Mouse (Mus musculus) midbrain, embryonic 10.5 days (tissue): ENCODE data around the gene Ssmem1. TPM values are rescaled to one million over a fixed set of nuclear protein-coding genes. Genes with fewer than 3 reads are reported as not detected.

Experiments used
- DNase-seq: peaks from one replicate; pipeline ENCODE4 v3.0.0-alpha.2; 2017; ENCODE audit warnings: low spot score
- H3K27ac ChIP-seq: fragments of 300-500 bp; sonication (generic); replicated peaks from 2 replicates; pipeline ENCODE4 v1.5.1; 2016; ENCODE audit warnings: mild to moderate bottlenecking
- H3K27me3 ChIP-seq: fragments of 300-500 bp; sonication (generic); 2 replicates; pipeline ENCODE4 v1.6.1; 2016; ENCODE audit warnings: low read depth, mild to moderate bottlenecking; ENCODE audit not compliant: poor library complexity, severe bottlenecking
- H3K36me3 ChIP-seq: fragments of 300-500 bp; sonication (generic); 2 replicates; pipeline ENCODE4 v1.6.1; 2016; ENCODE audit warnings: mild to moderate bottlenecking, moderate library complexity
- H3K4me1 ChIP-seq: fragments of 300-500 bp; sonication (generic); 2 replicates; pipeline ENCODE4 v1.6.1; 2016
- H3K4me3 ChIP-seq: fragments of 300-500 bp; sonication (generic); 2 replicates; pipeline ENCODE4 v1.5.1; 2016; ENCODE audit warnings: mild to moderate bottlenecking, moderate library complexity
- H3K9me3 ChIP-seq: fragments of 300-500 bp; sonication (generic); replicated peaks from 2 replicates; pipeline ENCODE4 v1.6.1; 2016; ENCODE audit warnings: mild to moderate bottlenecking
- WGBS: fragments of 180-500 bp; shearing (Covaris S2); methylation state at CpG from one replicate; pipeline ENCODE4 v1.1.7; 2016; 5-methylcytosine and 5-hydroxymethylcytosine counted together
- polyA plus RNA-seq: library from polyadenylated mRNA; unstranded; fragments of >200 nt; fragmentation: Nextera tagmentation; extraction: Ambion mirVana; gene quantifications from 2 replicates; pipeline ENCODE4 v1.2.1, GENCODE M21; 2016

Gene Ssmem1
- polyA plus RNA-seq: 0.22 and 0.36 TPM in 2 replicates

DNA sequence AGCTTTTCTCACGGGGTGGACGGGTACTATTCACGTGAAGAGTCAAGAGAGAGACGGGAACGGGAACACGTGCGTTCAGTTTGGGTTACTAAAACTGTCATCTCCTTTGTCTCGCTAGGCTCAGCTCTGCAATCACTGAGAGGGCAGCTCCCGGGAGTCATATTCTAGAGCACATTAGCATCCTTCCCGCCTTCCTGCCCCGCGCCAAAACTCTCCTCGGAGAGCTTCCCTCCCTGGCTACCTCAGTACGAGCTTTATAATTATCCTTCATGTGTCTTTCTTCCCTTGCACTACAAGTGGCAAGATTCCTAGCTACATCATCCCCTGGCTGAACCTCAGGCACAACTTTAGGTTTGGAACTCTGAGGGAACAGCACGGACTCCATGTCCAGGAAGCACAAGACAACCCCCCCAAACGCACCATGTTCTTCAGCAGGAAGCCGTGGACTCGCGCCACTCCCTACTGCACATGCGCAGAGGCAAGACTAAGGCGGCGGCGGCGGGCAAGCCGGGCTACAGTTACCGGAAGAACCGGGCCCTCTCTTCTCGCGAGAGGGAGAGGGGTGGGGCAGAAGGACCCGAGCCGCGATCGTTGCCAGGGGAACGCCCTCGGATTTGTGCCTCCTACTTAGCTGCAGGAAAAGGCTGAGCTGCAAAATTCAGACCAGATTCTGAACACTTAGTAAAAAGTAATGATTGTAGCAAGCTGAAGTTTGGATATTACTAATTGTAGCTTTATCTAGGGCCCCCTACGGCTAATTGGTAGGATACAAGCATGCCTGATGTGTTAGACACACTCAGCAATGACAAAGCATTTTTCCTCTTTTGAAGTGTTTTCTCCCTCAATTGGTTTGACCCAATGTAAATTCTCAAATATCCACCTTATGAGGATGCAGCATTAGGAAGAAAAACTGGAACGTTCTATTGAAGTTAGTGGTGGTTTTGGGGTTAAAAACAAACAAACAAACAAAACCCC lies at the start of gene Ssmem1, which contains the start of gene Tmem209:
TSS of gene Ssmem1 (plus strand) at position 585 of the 975 bp plus-strand sequence.
TSS of gene Tmem209 (minus strand) at position 519 of the 975 bp plus-strand sequence.
- no peaks in the 10 kb centered on the region; the same call in 1 of the 2 replicates for H3K9me3 ChIP-seq
- under 1% methylated on average over 37 of the region's 37 CpGs for WGBS

DNA sequence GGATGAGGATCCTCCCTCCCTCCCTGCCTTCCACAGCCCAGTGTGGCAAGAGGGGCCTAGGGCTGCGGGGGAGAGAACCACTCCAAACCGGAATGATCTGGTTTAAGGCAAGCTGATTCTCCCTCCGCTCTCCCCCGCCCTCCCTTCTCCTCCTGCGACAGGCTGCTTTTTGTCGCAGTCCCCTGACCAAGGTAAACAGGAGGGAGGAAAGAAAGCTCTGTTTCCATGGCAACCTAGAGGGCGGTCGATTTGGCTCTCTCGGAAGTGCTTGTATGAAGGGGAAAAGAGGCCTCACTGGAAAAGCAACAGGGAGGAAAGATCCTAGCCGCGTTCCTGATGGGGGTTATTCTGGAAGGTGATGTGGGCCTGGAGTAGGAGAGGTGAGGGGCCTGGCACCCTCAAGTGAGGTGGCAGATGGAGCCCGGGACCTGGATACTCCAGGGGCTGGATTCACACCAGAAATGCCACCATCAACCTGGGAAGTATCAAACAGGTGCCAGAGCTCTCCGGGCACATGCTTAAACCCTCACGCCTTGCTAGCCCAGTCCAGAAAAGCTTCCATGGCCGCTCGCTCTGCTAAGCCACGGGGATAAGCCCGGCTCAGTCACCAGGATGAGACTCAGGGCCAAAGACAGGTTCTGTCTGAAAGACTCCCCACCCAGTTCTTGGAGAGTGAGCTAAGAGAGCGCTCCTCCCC lies 48.8 kb upstream of the Ssmem1 start:
- Histone ChIP-seq H3K9me3 (peaks cover 4% of the 10 kb centered on the region; the same call in 1 of the 2 replicates), H3K36me3 (peaks cover 6% of the 10 kb centered on the region), H3K4me3 (peak overlapping the region; percentile 60), H3K27me3 (peaks cover 28% of the 10 kb centered on the region), H3K4me1 (peaks cover 51% of the 10 kb centered on the region), H3K27ac (peak overlapping the region; percentile 98)
- 10% methylated on average over 19 of the region's 19 CpGs for WGBS
- peak; percentile 91 for DNase-seq

More for the DNA sequence above, at the start of gene Ssmem1, which contains the start of gene Tmem209:
- Histone ChIP-seq H3K4me1 (peaks cover 41% of the 10 kb centered on the region), H3K27ac (peak within 1 kb of the TSS; percentile 98), H3K27me3 (no peaks in the 10 kb centered on the region), H3K4me3 (peak within 1 kb of the TSS; percentile 66), H3K36me3 (peaks cover 30% of the 10 kb centered on the region)
- DNase-seq: peak; percentile 100

DNA sequence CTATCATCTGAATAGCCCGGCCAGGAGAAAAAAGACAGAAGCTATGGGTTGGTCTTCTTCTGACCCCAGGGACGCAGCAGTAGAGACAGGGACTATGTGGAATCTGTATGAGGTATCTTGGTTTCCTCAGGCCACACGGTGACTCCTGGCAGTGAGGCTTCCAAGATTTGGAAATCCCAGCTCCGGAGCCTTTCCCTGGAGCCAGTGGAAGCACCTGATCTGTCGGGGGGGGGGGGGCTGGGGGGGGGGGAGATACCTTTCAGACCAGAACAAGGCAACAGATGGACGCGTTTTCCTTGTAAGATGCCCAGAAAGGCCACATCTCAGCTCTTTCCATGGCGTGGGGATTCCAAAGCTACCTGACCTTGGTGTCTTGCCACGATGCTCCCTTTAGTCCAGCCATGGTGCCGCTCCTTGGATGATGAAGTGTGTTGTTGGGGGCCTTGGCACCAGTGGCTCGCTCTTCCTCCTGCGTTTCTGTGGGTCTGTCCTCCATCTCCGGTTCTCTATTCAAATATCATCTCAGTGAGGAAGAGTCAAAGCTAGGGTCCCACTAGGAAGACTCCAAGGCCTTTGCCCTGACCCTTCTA lies 47.8 kb upstream of the Ssmem1 start:
- Histone ChIP-seq H3K9me3 (no peaks in the 10 kb centered on the region), H3K36me3 (no peaks in the 10 kb centered on the region), H3K4me3 (no peak overlapping the region), H3K27ac (peak overlapping the region; percentile 98), H3K27me3 (peaks cover 28% of the 10 kb centered on the region), H3K4me1 (peaks cover 54% of the 10 kb centered on the region)
- WGBS: 88% methylated on average over 12 of the region's 13 CpGs
- no peak for DNase-seq

DNA sequence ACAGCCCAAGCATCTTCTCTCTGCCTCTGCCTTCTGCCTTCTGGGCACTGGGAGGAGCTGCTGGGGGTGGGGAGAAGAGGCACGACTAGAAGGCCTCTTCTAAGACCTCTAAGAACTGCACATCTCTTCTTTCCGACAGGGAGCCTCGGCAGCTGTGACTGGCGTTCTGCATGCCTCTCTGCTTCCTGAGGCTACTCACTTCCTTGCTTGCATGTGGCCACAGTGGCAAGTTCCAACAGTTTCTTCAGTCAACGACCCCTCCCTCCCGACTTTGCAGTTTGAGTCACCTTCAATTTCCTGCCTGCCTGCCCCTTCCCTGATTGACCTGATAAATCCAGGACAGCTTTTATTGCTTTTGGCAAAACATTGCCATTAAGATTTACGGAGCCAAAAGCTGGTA lies 46.8 kb upstream of the Ssmem1 start:
- Histone ChIP-seq H3K9me3 (no peaks in the 10 kb centered on the region), H3K36me3 (no peaks in the 10 kb centered on the region), H3K27me3 (peaks cover 28% of the 10 kb centered on the region), H3K4me1 (peaks cover 59% of the 10 kb centered on the region), H3K27ac (peak overlapping the region; percentile 98), H3K4me3 (no peak overlapping the region)
- no peak for DNase-seq
- 38% methylated on average over 7 of the region's 7 CpGs for WGBS

DNA sequence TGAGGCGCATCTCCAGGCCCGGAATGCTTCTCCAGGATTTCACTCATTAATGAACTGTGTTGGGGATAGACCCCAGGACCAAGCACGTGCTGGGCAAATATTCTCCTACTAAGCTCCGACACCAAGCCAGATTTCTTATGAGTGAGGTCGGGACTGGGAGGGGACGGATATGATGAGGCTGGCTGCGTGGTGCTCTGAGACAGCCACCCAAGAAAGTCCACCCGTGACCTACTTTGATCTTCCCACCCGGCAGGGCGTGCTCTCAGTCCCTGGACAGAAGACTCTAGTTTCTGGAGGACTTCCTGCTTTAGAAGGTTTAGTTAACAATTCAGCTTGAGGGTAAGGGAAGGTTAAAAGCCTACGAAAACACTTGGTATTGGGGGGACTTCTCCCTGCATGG lies 44.1 kb upstream of the Ssmem1 start:
- 91% methylated on average over 11 of the region's 11 CpGs for WGBS
- peaks cover 56% of the 10 kb centered on the region for H3K4me1 ChIP-seq

DNA sequence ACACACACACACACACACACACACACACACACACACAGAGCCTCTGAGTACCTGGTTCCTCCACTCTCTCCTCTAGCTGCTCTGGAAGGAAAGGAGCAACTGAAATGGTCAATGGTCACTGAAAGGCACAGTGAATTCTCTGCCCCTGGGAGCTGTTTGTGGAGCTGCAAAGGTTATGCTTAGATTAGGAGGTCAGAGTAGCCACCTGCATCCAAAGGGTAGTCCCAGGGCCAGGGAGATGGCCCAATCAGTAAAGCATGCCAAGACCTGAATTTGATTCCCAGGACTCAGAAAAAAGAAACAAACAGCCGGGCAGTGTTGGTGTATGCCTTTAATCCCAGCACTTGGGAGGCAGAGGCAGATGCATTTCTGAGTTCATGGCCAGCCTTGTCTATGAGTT lies 41.6 kb upstream of the Ssmem1 start:
- no peaks in the 10 kb centered on the region for H3K9me3 ChIP-seq
- H3K27me3 ChIP-seq: peaks cover 21% of the 10 kb centered on the region
- no peak for DNase-seq
- H3K27ac ChIP-seq: peak overlapping the region; percentile 64
- peaks cover 32% of the 10 kb centered on the region for H3K4me1 ChIP-seq
- WGBS: 69% methylated on average over 1 of the region's 1 CpGs
- H3K4me3 ChIP-seq: no peak overlapping the region
- H3K36me3 ChIP-seq: no peaks in the 10 kb centered on the region

More for the DNA sequence above, 44.1 kb upstream of the Ssmem1 start:
- H3K4me3 ChIP-seq: no peak overlapping the region
- no peaks in the 10 kb centered on the region for H3K36me3 ChIP-seq
- H3K9me3 ChIP-seq: no peaks in the 10 kb centered on the region
- peaks cover 28% of the 10 kb centered on the region for H3K27me3 ChIP-seq
- no peak for DNase-seq
- no peak overlapping the region for H3K27ac ChIP-seq

DNA sequence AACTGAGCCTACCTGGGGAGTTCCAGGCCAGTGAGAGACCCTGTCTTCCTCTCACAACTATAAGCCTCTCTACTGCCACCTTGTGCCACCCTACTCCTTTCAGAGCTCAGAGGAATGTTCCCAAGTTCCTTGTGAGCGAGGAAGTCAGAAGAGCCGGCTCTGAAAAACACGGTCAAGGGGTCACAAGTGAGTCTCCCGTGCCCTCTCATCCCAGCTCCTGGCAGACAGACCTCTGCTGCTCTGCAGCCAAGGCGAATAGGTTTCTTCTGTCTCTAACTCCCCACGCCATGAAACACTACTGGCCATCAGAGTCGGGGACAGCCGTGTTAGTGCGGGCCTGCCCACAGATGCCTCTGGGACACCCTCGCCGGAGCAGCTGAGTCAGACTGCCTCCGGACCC lies 41.0 kb upstream of the Ssmem1 start:
- H3K4me3 ChIP-seq: no peak overlapping the region
- WGBS: 58% methylated on average over 12 of the region's 12 CpGs
- no peak for DNase-seq

DNA sequence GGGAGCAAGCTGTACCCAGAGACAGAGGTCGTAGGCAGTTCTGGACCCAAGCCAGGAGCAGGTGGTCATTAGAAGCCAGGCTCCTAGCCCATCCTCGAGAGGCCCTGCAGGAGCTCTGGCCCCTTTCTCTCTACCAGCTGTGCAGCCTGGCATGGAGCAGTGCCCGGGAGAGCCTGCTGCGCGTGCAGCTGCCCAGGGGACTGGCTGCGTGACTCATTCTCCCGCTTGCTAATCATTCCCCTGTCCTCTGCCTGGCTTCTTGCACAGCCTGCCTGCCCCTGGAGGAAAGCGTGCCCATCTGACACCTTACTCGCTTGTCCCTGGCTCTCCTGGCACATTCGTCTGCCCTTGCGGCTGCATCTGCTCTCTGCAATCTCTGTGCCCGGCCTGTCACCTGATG lies 40.3 kb upstream of the Ssmem1 start:
- no peaks in the 10 kb centered on the region for H3K36me3 ChIP-seq
- no peak overlapping the region for H3K4me3 ChIP-seq
- H3K4me1 ChIP-seq: peaks cover 28% of the 10 kb centered on the region
- peak overlapping the region; percentile 69 for H3K27ac ChIP-seq
- no peak for DNase-seq
- peaks cover 12% of the 10 kb centered on the region for H3K27me3 ChIP-seq
- 94% methylated on average over 12 of the region's 12 CpGs for WGBS
- H3K9me3 ChIP-seq: no peaks in the 10 kb centered on the region

More for the DNA sequence above, 41.0 kb upstream of the Ssmem1 start:
- H3K9me3 ChIP-seq: no peaks in the 10 kb centered on the region
- peaks cover 19% of the 10 kb centered on the region for H3K27me3 ChIP-seq
- no peaks in the 10 kb centered on the region for H3K36me3 ChIP-seq
- peak overlapping the region; percentile 69 for H3K27ac ChIP-seq
- peaks cover 32% of the 10 kb centered on the region for H3K4me1 ChIP-seq

DNA sequence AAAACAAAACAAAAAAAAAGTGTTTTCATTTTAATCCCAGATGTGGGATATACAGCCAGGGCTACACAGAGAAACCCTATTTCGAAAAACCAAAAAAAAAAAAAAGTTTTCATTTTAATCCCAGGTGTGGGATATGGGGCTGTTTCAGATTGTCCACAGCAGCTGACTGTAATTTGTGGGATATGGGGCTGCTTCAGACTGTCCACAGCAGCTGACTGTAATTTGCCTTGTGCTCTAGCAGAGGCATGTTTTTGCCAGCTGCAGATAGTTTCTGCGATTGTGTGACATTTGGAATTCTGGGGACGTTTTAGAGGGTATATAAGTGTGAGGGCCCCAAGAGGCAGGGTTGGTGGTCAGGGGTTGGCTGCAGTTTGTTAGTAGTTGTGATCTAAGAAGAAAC lies 37.9 kb upstream of the Ssmem1 start:
- Histone ChIP-seq H3K4me1 (peaks cover 27% of the 10 kb centered on the region), H3K27ac (no peak overlapping the region), H3K4me3 (no peak overlapping the region), H3K27me3 (no peaks in the 10 kb centered on the region), H3K9me3 (no peaks in the 10 kb centered on the region), H3K36me3 (peaks cover 6% of the 10 kb centered on the region; the same call in 1 of the 2 replicates)
- WGBS: 83% methylated on average over 3 of the region's 3 CpGs
- DNase-seq: no peak

DNA sequence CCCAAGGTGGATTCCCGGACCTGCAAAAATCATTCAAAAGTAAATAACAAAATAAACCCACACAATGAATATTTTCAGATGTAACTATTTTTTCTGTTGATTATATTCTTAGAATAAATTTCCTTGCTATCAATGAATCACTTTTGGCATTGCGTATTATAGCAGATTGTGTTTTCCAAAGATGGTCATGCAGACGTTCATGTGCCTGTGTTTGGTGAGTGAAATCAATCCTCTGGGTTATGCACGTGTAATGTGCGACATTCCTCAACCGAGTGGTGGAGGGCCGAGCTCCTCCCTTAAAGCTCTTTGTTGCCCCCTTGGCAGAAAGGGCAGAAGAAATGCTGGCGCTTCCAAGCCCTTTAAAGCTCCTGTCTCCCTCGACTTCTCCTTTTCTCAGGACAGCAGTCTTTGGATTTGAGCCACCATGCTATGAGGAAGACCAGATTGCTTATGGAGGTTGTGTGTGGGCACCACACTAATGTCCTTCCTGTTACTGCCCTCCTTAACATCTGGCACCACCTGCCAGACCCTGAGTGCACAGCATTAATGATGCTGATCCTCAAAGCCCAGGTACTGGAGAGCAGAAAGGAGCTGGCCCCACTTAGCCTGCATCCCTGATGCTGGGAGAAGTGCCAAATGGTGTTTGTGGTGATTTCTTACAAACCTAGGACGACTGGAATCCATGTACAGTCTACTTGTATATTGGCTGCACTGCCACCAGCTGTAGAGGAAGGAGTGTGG lies 33.5 kb upstream of the Ssmem1 start:
- no peak for DNase-seq
- Histone ChIP-seq H3K4me3 (no peak overlapping the region), H3K27me3 (no peaks in the 10 kb centered on the region), H3K36me3 (peaks cover 50% of the 10 kb centered on the region), H3K9me3 (no peaks in the 10 kb centered on the region), H3K27ac (peak overlapping the region; percentile 4; the same call in 1 of the 2 replicates), H3K4me1 (peaks cover 14% of the 10 kb centered on the region)
- WGBS: 79% methylated on average over 10 of the region's 10 CpGs

DNA sequence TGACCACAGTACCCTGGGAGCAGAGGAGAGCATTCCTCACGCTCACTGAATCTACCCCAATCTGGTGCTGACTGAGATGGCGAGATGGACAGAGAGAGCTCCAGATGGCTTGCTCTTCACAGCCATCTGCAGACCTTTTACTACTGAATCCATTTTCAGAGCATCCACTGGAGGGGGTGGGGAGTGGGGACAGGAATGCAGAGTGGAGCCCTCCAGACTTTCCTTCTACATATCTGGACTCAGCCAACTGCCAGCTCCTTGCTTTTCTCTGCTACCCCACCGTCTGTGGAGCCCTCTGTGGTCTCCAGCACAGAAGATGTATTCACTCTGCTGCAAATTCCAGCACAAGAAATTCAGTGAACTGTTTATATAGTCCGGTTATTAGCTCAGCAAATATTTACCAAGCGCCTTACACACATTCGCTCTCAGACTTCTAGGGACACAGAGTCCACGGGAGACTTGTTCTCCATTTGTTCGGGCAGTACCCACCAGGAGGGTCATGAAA lies 32.4 kb upstream of the Ssmem1 start:
- H3K27me3 ChIP-seq: no peaks in the 10 kb centered on the region
- H3K9me3 ChIP-seq: no peaks in the 10 kb centered on the region
- H3K4me3 ChIP-seq: no peak overlapping the region
- no peak overlapping the region; the same call in 1 of the 2 replicates for H3K27ac ChIP-seq
- H3K36me3 ChIP-seq: peaks cover 61% of the 10 kb centered on the region
- peaks cover 14% of the 10 kb centered on the region for H3K4me1 ChIP-seq
- WGBS: 89% methylated on average over 8 of the region's 8 CpGs
- no peak for DNase-seq
